Mouse (Mus musculus): Measurements from ENCODE around the gene Golgb1.

The Golgb1 gene

GRCm38 (mm10) chr16:36921980-36922379 is 47.0 kb downstream of the Golgb1 start:
- Histone ChIP-seq H3K36me3 (ENCODE audit: insufficient read depth, low read length) (peaks cover 91% of the 10 kb centered on the region), H3K4me3 (replicated peaks; ENCODE audit: low read length) (no peak overlapping the region), H3K9me3 (ENCODE audit: low read length) (no peaks in the 10 kb centered on the region), H3K4me1 (replicated peaks; ENCODE audit: low read depth, low read length) (no peaks in the 10 kb centered on the region), H3K27me3 (ENCODE audit: insufficient read depth, low read length) (no peaks in the 10 kb centered on the region)
- no peak for TF ChIP-seq NANOG (IDR thresholded peaks at IDR 0.05; ENCODE audit: borderline replicate concordance, low read length)
- no peak for TF ChIP-seq POU5F1 (IDR thresholded peaks at IDR 0.05; ENCODE audit: borderline replicate concordance, low read length)
- no peak for TF ChIP-seq CTCF (conservative IDR thresholded peaks at IDR 0.05; ENCODE audit: low read length)

- H3K4me3 ChIP-seq (replicated peaks; ENCODE audit: low read length), result no peak overlapping the region
- TF ChIP-seq CTCF (conservative IDR thresholded peaks at IDR 0.05; ENCODE audit: low read length), result no peak
- no peak for TF ChIP-seq NANOG (IDR thresholded peaks at IDR 0.05; ENCODE audit: borderline replicate concordance, low read length)
- no peak for TF ChIP-seq POU5F1 (IDR thresholded peaks at IDR 0.05; ENCODE audit: borderline replicate concordance, low read length)
- no peaks in the 10 kb centered on the region for H3K27me3 ChIP-seq (ENCODE audit: insufficient read depth, low read length)
- no peaks in the 10 kb centered on the region for H3K9me3 ChIP-seq (ENCODE audit: low read length)
- H3K36me3 ChIP-seq (ENCODE audit: insufficient read depth, low read length), result peaks cover 93% of the 10 kb centered on the region
- H3K4me1 ChIP-seq (replicated peaks; ENCODE audit: low read depth, low read length), result no peaks in the 10 kb centered on the region
Observed at GRCm38 (mm10) chr16:36924312-36924711, 49.4 kb downstream of the Golgb1 start.

- peaks cover 93% of the 10 kb centered on the region for H3K36me3 ChIP-seq (ENCODE audit: insufficient read depth, low read length)
- H3K4me3 ChIP-seq (replicated peaks; ENCODE audit: low read length), result no peak overlapping the region
- no peaks in the 10 kb centered on the region for H3K4me1 ChIP-seq (replicated peaks; ENCODE audit: low read depth, low read length)
- no peaks in the 10 kb centered on the region for H3K27me3 ChIP-seq (ENCODE audit: insufficient read depth, low read length)
- TF ChIP-seq POU5F1 (IDR thresholded peaks at IDR 0.05; ENCODE audit: borderline replicate concordance, low read length) (no peak), CTCF (conservative IDR thresholded peaks at IDR 0.05; ENCODE audit: low read length) (no peak), NANOG (IDR thresholded peaks at IDR 0.05; ENCODE audit: borderline replicate concordance, low read length) (no peak)
- no peaks in the 10 kb centered on the region for H3K9me3 ChIP-seq (ENCODE audit: low read length)
Observed at GRCm38 (mm10) chr16:36925351-36925750, 50.4 kb downstream of the Golgb1 start.

- no peaks in the 10 kb centered on the region for H3K27me3 ChIP-seq (ENCODE audit: insufficient read depth, low read length)
- TF ChIP-seq POU5F1 (IDR thresholded peaks at IDR 0.05; ENCODE audit: borderline replicate concordance, low read length) (no peak), CTCF (conservative IDR thresholded peaks at IDR 0.05; ENCODE audit: low read length) (no peak), NANOG (IDR thresholded peaks at IDR 0.05; ENCODE audit: borderline replicate concordance, low read length) (no peak)
- no peaks in the 10 kb centered on the region for H3K4me1 ChIP-seq (replicated peaks; ENCODE audit: low read depth, low read length)
- H3K4me3 ChIP-seq (replicated peaks; ENCODE audit: low read length), result no peak overlapping the region
- H3K9me3 ChIP-seq (ENCODE audit: low read length), result no peaks in the 10 kb centered on the region
- peaks cover 93% of the 10 kb centered on the region for H3K36me3 ChIP-seq (ENCODE audit: insufficient read depth, low read length)
Observed at GRCm38 (mm10) chr16:36925797-36926196, 50.9 kb downstream of the Golgb1 start.

DNA sequence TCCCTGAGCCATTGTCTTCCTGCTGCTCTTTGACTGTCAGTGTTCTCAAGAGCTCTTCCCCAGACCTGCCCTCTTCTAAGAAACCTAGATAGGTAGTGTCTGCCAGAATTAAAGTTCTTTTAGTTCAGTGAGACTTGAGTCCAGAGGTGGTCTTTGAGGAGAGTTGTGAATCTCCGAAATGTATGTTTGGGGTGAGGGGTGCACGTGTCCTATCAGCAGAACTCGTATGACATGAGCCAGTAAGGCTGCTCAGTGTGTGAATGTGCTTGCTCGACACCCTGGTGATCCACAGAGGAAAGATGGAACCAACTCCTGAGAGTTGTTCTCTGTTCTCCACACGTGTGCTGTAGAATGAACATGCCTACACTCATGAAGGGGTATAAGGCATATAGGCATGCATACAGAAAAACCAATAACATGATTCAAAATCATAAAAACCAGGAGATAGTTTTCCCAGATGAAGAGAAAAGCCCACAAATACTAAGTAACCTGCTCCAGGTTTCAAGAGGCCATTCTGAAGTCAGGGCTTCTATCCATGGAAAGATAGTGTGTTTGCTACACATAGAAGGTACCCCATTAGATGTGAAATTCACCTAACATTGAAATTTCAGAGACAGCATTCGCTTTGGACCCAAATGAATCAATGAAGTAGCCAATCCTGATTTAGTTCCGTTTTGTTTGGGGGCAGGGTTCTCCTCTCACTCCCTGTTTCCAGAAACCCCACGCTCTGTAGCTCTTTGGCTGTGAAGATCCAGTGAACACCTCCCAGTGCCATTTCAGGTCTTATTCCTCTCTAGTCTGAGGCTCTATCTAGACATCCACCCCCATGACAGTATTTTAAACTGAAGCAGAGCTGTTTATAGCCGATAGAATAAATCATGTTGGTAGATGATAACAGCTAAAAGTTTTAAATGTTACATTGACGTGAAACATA is 51.8 kb downstream of the Golgb1 start:
- no peak for TF ChIP-seq POU5F1 (IDR thresholded peaks at IDR 0.05; ENCODE audit: borderline replicate concordance, low read length)
- Histone ChIP-seq H3K4me3 (replicated peaks; ENCODE audit: low read length) (no peak overlapping the region), H3K36me3 (ENCODE audit: insufficient read depth, low read length) (peaks cover 96% of the 10 kb centered on the region), H3K4me1 (replicated peaks; ENCODE audit: low read depth, low read length) (no peaks in the 10 kb centered on the region), H3K9me3 (ENCODE audit: low read length) (no peaks in the 10 kb centered on the region), H3K27me3 (ENCODE audit: insufficient read depth, low read length) (no peaks in the 10 kb centered on the region)

DNA sequence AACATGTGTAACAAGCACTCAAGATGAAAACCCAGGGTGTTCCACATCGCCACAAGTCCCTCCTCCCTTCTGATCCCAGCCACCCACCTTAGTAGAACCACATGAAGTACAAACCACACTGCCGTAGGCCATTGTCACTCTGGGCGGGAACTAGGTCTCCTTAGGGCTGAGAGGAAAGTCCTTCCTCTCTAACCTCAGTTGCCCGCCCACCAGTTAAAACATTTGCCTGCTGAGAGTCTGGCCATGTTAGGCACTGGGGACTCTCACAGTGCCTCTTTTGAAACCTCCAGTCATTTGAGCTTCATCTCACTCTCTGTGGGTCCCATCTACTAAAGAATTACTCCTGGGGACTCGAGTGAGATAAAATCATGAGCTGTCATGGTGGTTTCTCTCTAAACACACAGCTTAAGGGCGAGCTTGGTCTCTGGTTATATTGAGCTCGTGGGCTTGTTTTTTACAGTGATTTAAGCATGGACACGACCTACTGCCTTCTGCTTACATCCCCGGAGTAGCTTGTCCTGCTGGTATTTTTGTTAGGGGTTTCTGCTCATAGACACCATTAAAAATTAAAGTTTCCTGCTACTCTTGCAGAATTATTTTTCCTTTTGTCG is 52.7 kb downstream of the Golgb1 start:
- Histone ChIP-seq H3K36me3 (ENCODE audit: insufficient read depth, low read length) (peaks cover 97% of the 10 kb centered on the region), H3K4me1 (replicated peaks; ENCODE audit: low read depth, low read length) (no peaks in the 10 kb centered on the region), H3K27me3 (ENCODE audit: insufficient read depth, low read length) (no peaks in the 10 kb centered on the region), H3K4me3 (replicated peaks; ENCODE audit: low read length) (no peak overlapping the region), H3K9me3 (ENCODE audit: low read length) (no peaks in the 10 kb centered on the region)
- TF ChIP-seq NANOG (IDR thresholded peaks at IDR 0.05; ENCODE audit: borderline replicate concordance, low read length) (no peak), POU5F1 (IDR thresholded peaks at IDR 0.05; ENCODE audit: borderline replicate concordance, low read length) (no peak), CTCF (conservative IDR thresholded peaks at IDR 0.05; ENCODE audit: low read length) (no peak)

- Histone ChIP-seq H3K9me3 (ENCODE audit: low read length) (no peaks in the 10 kb centered on the region), H3K27me3 (ENCODE audit: insufficient read depth, low read length) (no peaks in the 10 kb centered on the region), H3K36me3 (ENCODE audit: insufficient read depth, low read length) (peaks cover 97% of the 10 kb centered on the region), H3K4me3 (replicated peaks; ENCODE audit: low read length) (no peak overlapping the region), H3K4me1 (replicated peaks; ENCODE audit: low read depth, low read length) (no peaks in the 10 kb centered on the region)
- no peak for TF ChIP-seq POU5F1 (IDR thresholded peaks at IDR 0.05; ENCODE audit: borderline replicate concordance, low read length)
Observed at GRCm38 (mm10) chr16:36928106-36928500, 53.2 kb downstream of the Golgb1 start.

DNA sequence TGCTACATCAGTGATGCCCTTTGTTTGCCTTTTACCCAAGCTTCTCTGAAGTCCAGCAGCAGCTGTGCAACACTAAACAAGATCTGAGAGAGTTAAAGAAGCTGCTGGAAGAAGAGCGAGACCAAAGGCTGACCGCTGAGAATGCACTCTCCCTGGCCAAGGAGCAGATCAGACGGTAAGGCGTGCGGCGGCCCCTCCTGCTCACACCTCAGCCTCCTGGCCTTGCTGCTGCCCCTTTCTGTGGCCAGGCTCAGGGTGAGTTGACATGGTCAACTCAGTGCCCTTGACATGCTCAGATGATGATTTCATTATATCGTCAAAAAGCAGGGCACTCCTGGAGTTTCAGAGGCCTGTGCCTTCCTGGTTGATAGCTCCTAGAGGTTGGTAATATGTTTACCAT is 54.3 kb downstream of the Golgb1 start:
- Histone ChIP-seq H3K9me3 (ENCODE audit: low read length) (no peaks in the 10 kb centered on the region), H3K36me3 (ENCODE audit: insufficient read depth, low read length) (peaks cover 92% of the 10 kb centered on the region), H3K27me3 (ENCODE audit: insufficient read depth, low read length) (no peaks in the 10 kb centered on the region), H3K4me1 (replicated peaks; ENCODE audit: low read depth, low read length) (no peaks in the 10 kb centered on the region), H3K4me3 (replicated peaks; ENCODE audit: low read length) (no peak overlapping the region)
- no peak for TF ChIP-seq POU5F1 (IDR thresholded peaks at IDR 0.05; ENCODE audit: borderline replicate concordance, low read length)
- no peak for TF ChIP-seq NANOG (IDR thresholded peaks at IDR 0.05; ENCODE audit: borderline replicate concordance, low read length)
- no peak for TF ChIP-seq CTCF (conservative IDR thresholded peaks at IDR 0.05; ENCODE audit: low read length)
